Mouse (Mus musculus) hindbrain, embryonic 16.5 days (tissue): Measurements from ENCODE around the gene Bola1. TPM values are rescaled to one million over a fixed set of nuclear protein-coding genes. Genes with fewer than 3 reads are reported as not detected.

Source experiments
- ATAC-seq: fragments of 200-750 bp; cut with Nextera tagmentation; 2 replicates; pipeline ENCODE4 v1.8.0; 2017; ENCODE audit warnings: moderate TSS enrichment, moderate library complexity
- H3K27ac ChIP-seq: fragments of 300-500 bp; sonication (generic); 2 replicates; pipeline ENCODE4 v1.5.1; 2014; ENCODE audit warnings: low read depth, mild to moderate bottlenecking, control low read depth, low read length, moderate library complexity
- H3K27me3 ChIP-seq: fragments of 300-500 bp; sonication (generic); replicated peaks from 2 replicates; pipeline ENCODE4 v1.6.1; 2014; ENCODE audit warnings: low read length; ENCODE audit not compliant: control insufficient read depth, insufficient read depth
- H3K36me3 ChIP-seq: fragments of 300-500 bp; sonication (generic); 2 replicates; pipeline ENCODE4 v1.6.1; 2014; ENCODE audit warnings: mild to moderate bottlenecking, low read length, moderate library complexity, mixed read lengths; ENCODE audit not compliant: control insufficient read depth, insufficient read depth
- H3K4me1 ChIP-seq: fragments of 300-500 bp; sonication (generic); 2 replicates; pipeline ENCODE4 v1.6.1; 2014; ENCODE audit warnings: low read depth, low read length; ENCODE audit not compliant: control insufficient read depth, insufficient read depth
- H3K4me2 ChIP-seq: fragments of 300-500 bp; sonication (generic); 2 replicates; pipeline ENCODE4 v1.6.1; 2014; ENCODE audit warnings: mild to moderate bottlenecking, low read length, control low read depth, moderate library complexity
- H3K4me3 ChIP-seq: fragments of 300-500 bp; sonication (generic); 2 replicates; pipeline ENCODE4 v1.5.1; 2014; ENCODE audit warnings: mild to moderate bottlenecking, low read length, control low read depth, moderate library complexity
- H3K9ac ChIP-seq: fragments of 300-500 bp; sonication (generic); 2 replicates; pipeline ENCODE4 v1.6.1; 2014; ENCODE audit warnings: low read depth, mild to moderate bottlenecking, control low read depth, low read length, moderate library complexity
- H3K9me3 ChIP-seq: fragments of 300-500 bp; sonication (generic); 2 replicates; pipeline ENCODE4 v1.6.1; 2014; ENCODE audit warnings: mild to moderate bottlenecking, low read length, moderate library complexity; ENCODE audit not compliant: control insufficient read depth
- WGBS: fragments of 180-500 bp; shearing (Covaris S2); extraction: QIAGEN DNeasy Blood & Tissue Kit; methylation state at CpG from one replicate; pipeline ENCODE4 v1.1.7; 2014; 5-methylcytosine and 5-hydroxymethylcytosine counted together
- polyA plus RNA-seq: library from polyadenylated mRNA; unstranded; fragments of >200 nt; fragmentation: Nextera tagmentation; extraction: Ambion mirVana; gene quantifications from 2 replicates; pipeline ENCODE4 v1.2.1, GENCODE M21; 2015

Bola1 gene
- polyA plus RNA-seq, 1 experiment from 2014 or later, result 57.2 TPM

DNA sequence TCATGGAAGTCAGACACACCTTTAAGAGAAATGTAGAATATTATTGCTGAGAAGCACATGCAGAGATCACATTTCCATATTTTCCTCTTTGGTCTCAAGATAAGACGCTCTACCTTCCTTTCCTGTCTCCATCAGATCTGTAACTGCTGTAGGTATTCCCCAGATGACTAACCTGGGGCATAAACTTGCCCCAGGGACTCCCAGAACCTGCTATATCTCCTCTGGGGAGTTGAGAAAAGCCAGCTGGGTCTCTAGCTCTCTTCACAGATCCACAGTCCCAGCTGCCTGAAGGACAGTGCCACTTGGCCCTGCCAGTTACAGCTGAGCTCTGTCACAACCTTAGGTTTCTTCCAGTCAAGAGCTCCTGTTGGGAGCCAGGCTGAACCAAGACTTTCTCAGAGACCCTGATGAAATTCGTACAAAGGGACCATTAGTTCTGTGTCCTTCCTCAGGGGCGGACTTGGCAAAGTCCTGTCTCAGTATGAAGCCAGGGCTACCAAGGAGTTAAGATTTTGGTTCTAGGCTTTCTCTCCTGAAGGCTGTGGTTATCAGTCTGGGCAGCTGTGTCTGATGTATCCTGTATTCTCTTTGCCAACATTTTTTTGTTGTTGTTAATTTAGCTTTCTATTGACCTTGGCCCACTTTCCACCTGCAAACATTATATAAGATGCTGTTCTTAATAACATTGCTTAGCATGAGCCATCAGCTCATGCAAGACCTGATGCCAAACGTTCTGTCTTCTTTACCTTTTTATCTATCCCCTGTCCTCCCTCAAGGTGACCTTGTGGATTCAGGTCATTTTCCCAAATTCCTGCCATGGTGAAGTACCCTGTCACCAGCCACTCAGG lies 11.6 kb upstream of the Bola1 start:
- Histone ChIP-seq H3K9ac (no peak overlapping the region), H3K4me2 (no peak overlapping the region), H3K4me1 (no peaks in the 10 kb centered on the region), H3K4me3 (no peak overlapping the region), H3K9me3 (no peaks in the 10 kb centered on the region), H3K27ac (no peak overlapping the region), H3K27me3 (no peaks in the 10 kb centered on the region), H3K36me3 (no peaks in the 10 kb centered on the region)
- WGBS, result 73% methylated on average over 4 of the region's 4 CpGs
- no peak for ATAC-seq

DNA sequence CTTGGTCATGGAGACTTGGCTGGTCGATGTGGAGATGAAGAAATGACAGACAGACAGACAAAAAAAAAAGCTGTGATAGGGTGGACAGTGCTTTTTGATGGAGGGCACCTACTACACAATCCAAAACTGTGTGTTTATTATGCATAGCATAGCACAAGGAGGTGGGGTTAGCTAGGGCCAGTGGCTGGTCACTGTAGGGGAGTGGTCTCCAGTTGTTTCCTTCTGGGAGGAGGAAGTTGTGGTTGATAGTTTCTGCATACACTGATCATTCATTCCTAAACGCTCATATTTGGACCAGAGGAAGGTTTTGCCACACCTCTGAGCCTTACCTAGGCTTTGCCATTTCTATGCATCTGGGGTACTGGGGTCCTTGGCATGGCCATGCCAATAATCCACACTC lies 10.9 kb upstream of the Bola1 start:
- H3K9me3 ChIP-seq, result no peaks in the 10 kb centered on the region
- 79% methylated on average over 2 of the region's 2 CpGs for WGBS
- no peak overlapping the region for H3K4me3 ChIP-seq
- no peaks in the 10 kb centered on the region for H3K27me3 ChIP-seq
- H3K36me3 ChIP-seq, result no peaks in the 10 kb centered on the region
- no peak overlapping the region for H3K9ac ChIP-seq
- ATAC-seq, result no peak
- no peaks in the 10 kb centered on the region for H3K4me1 ChIP-seq
- H3K4me2 ChIP-seq, result no peak overlapping the region
- H3K27ac ChIP-seq, result no peak overlapping the region

DNA sequence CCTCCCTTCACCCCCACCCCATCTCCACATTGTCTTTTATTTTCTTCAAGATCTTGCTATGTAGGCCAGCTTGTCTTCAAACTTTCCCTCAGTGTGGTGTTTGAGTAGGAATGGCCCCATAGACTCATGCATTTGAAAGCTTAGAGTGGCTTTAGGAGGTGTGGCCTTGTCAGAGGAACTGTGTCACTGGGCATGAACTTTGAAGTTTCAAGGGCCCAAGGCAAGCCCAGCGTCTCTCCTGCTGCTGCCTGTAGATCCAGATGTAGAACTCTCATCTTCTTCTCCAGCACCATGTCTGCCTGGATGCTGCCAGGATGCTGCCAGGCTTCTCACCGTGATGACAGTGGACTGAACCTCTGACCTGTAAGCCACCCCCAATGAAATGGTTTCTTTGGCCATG lies 9.3 kb upstream of the Bola1 start:
- 83% methylated on average over 2 of the region's 2 CpGs for WGBS
- no peak for ATAC-seq
- H3K4me1 ChIP-seq, result no peaks in the 10 kb centered on the region
- H3K4me2 ChIP-seq, result no peak overlapping the region
- no peak overlapping the region for H3K4me3 ChIP-seq
- no peak overlapping the region for H3K9ac ChIP-seq
- H3K36me3 ChIP-seq, result no peaks in the 10 kb centered on the region
- H3K27ac ChIP-seq, result no peak overlapping the region
- H3K9me3 ChIP-seq, result no peaks in the 10 kb centered on the region
- no peaks in the 10 kb centered on the region for H3K27me3 ChIP-seq

DNA sequence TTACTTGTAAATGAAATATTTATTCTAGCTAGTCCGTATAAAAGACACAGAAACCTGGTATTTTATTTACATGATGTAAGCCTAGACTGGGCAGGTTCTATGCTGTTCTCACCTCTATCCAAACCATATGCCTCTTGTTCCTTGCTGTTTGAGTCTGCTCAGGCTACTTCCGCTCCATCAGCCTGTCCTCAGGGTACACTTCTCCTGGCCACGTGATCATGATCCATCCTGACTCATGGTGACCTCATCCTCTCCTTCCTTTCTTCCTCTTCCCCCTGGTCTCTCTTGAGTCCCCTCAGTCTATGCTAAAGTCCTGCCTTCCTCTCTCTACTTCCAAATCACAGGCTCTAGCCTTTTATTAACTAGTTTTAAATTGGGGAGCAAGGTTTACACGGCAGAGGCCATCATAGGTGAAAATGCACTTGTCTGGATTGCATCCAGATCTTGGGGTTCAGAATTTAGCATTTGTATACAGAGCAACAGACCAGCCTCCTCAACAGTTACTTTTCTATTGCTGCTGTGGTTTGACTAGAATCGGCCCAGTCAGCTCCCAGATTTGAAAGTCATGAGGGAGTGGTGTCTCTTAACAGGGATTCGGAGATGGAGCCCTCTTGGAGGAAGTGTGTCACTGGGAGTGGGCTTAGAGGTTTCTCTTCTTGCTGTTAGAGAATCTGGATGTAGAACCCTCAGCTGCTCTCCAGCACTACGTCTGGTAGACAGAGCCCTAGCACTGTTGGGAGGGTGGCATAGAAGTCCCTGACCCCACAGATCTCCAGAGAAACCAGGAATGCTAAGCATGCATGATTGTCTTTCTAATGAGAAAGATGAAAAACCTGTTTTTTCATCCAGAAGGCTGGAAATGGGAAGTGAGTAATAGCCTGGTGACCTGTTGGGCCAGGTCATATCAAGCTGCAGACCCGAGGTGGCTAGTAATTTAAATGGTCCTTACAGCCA lies 7.5 kb upstream of the Bola1 start:
- no peak overlapping the region for H3K9ac ChIP-seq
- WGBS, result 72% methylated on average over 8 of the region's 8 CpGs

DNA sequence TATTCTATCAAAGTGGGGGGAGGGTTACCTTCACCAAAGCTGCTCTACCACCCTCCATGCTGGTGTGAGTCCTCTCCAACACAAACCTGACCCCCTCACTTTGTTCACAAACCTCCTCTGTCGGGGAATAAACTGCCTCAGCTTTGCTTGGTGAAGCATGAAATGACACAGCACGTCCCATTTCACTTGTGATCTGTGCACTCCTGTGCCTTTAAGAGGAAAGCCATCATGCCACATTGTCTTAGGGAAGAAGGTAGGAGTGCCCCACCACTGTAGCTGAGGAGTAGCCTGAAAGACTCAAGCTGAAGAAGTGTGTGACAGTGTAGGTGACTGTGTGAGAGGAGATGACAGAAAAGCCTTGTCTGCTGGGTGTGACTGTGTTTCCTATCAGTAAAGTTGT lies 5.9 kb upstream of the Bola1 start:
- Histone ChIP-seq H3K27ac (no peak overlapping the region), H3K9me3 (no peaks in the 10 kb centered on the region), H3K9ac (no peak overlapping the region), H3K4me2 (no peak overlapping the region), H3K36me3 (no peaks in the 10 kb centered on the region), H3K4me1 (peaks cover 15% of the 10 kb centered on the region), H3K27me3 (no peaks in the 10 kb centered on the region), H3K4me3 (no peak overlapping the region)
- WGBS, result 10% methylated on average over 2 of the region's 2 CpGs
- ATAC-seq, result no peak

More for the DNA sequence above, 7.5 kb upstream of the Bola1 start:
- no peaks in the 10 kb centered on the region for H3K9me3 ChIP-seq
- no peak overlapping the region for H3K4me3 ChIP-seq
- no peaks in the 10 kb centered on the region for H3K36me3 ChIP-seq
- no peak overlapping the region for H3K27ac ChIP-seq
- no peaks in the 10 kb centered on the region for H3K27me3 ChIP-seq
- no peak for ATAC-seq
- H3K4me2 ChIP-seq, result no peak overlapping the region
- peaks cover 8% of the 10 kb centered on the region for H3K4me1 ChIP-seq

DNA sequence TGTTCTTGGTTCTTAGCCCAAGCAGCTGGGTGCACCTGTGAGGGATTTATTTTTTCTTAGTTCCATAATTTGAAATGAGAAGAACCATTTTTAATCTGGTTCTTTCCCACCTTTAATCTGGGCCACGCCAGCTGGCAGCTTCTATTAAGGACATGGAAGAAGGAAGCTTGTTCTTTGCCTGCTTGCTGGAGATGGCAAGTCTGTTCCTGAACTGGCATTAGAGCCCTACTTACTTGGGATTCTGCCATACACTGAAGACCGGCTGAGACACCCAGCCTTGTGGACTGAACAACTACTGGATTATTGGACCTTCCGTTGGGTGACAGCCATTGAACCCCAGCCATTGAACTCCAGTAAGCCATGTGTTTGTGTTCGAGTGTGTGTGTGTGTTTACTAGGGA lies 3.3 kb upstream of the Bola1 start:
- Histone ChIP-seq H3K4me1 (peaks cover 21% of the 10 kb centered on the region), H3K27me3 (no peaks in the 10 kb centered on the region), H3K27ac (no peak overlapping the region), H3K36me3 (no peaks in the 10 kb centered on the region), H3K4me2 (peak overlapping the region; percentile 8; the same call in 1 of the 2 replicates), H3K9ac (no peak overlapping the region), H3K9me3 (no peaks in the 10 kb centered on the region), H3K4me3 (no peak overlapping the region)
- WGBS, result 84% methylated on average over 4 of the region's 4 CpGs
- ATAC-seq, result no peak

DNA sequence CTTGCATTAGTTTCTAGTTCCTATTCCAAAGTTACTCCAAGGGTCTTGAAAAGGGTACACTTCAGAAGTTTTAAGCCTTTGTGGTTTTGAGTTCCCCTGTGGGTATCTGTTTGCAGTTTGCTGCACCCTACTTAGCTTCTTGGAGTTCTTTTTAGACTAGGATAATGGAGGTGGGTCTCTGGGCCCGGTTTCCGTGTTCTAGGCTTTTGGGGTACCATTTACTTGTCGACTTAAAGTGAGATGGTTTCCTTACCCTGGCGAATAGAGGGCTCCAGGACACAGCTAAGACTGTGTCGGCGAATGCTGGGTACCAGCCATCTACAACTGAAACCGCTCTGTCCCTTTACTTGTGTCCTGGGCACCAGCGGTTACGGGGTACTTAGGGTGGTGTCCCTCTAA lies 2.1 kb upstream of the Bola1 start:
- Histone ChIP-seq H3K4me1 (peaks cover 21% of the 10 kb centered on the region), H3K27me3 (no peaks in the 10 kb centered on the region), H3K27ac (peak overlapping the region; percentile 95), H3K4me3 (peak overlapping the region; percentile 60), H3K4me2 (peak overlapping the region; percentile 77), H3K9ac (peak overlapping the region; percentile 67), H3K36me3 (no peaks in the 10 kb centered on the region), H3K9me3 (no peaks in the 10 kb centered on the region)
- 22% methylated on average over 9 of the region's 9 CpGs for WGBS
- no peak for ATAC-seq

DNA sequence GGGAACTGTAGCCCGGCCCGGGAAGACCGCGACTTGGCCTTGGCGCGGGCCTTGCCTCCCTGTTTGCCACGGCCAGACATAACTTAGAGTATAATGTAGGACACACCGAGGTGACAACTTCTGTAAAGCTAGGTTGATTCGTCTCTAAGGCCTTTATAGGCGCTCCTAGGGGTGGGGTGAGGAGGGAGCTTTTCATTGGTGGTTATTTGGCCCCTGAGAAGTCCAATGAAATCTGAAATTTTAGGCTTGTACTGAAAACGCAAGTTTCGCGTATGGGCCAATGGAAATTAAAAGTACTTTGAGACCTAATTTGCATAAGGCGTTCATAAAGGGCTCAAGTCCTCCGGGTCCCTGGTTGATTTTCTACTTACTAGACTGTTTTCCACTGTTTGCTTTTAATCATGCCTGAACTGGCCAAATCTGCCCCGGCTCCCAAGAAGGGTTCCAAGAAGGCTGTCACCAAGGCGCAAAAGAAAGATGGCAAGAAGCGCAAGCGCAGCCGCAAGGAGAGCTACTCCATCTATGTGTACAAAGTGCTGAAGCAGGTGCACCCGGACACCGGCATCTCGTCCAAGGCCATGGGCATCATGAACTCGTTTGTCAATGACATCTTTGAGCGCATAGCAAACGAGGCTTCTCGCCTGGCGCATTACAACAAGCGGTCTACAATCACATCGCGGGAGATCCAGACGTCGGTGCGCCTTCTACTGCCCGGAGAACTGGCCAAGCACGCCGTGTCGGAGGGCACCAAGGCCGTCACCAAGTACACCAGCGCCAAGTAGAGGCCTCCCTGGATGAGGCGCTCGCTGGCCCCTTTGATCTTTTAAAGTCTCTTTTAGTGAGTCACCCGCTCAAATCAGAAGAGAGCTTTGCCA lies 1.5 kb upstream of the Bola1 start, which contains the start of the genes Hist2h2ac and Hist2h2be:
Gene Hist2h2ac, minus strand, starts transcription at position 116 of the 875 bp plus-strand sequence.
Gene Hist2h2be, plus strand, starts transcription at position 355 of the 875 bp plus-strand sequence.
- H3K4me2 ChIP-seq, result peak within 1 kb of the TSS; percentile 77
- H3K4me3 ChIP-seq, result peak within 1 kb of the TSS; percentile 60
- peak within 1 kb of the TSS; percentile 95 for H3K27ac ChIP-seq
- peaks cover 21% of the 10 kb centered on the region for H3K4me1 ChIP-seq
- no peaks in the 10 kb centered on the region for H3K36me3 ChIP-seq
- H3K9me3 ChIP-seq, result no peaks in the 10 kb centered on the region
- no peaks in the 10 kb centered on the region for H3K27me3 ChIP-seq
- ATAC-seq, result peak; percentile 89
- H3K9ac ChIP-seq, result peak within 1 kb of the TSS; percentile 77
- WGBS, result under 1% methylated on average over 43 of the region's 43 CpGs
